Mouse (Mus musculus) intestine, postnatal 0 days (tissue): Measurements from ENCODE around the gene Hist2h2aa2. TPM values are rescaled to one million over a fixed set of nuclear protein-coding genes. Genes with fewer than 3 reads are reported as not detected.
"Not testable (repeated sequence)": the region's sequence is repeated elsewhere in the genome, so short reads cannot be mapped to it uniquely, and the experiment has no call there.

Experiments used
- ATAC-seq: fragments of 200-750 bp; cut with Nextera tagmentation; 2 replicates; pipeline ENCODE4 v1.8.0; 2017; ENCODE audit warnings: mild to moderate bottlenecking, moderate TSS enrichment, moderate library complexity
- H3K27ac ChIP-seq: fragments of 300-500 bp; sonication (generic); 2 replicates; pipeline ENCODE4 v1.5.1; 2014; ENCODE audit warnings: mild to moderate bottlenecking, low read depth, low read length, moderate library complexity
- H3K27me3 ChIP-seq: fragments of 300-500 bp; sonication (generic); replicated peaks from 2 replicates; pipeline ENCODE4 v1.6.1; 2014; ENCODE audit warnings: low read length, mixed read lengths; ENCODE audit not compliant: control insufficient read depth, insufficient read depth
- H3K36me3 ChIP-seq: fragments of 300-500 bp; sonication (generic); 2 replicates; pipeline ENCODE4 v1.6.1; 2014; ENCODE audit warnings: mild to moderate bottlenecking, moderate library complexity; ENCODE audit not compliant: control insufficient read depth, insufficient read depth
- H3K4me1 ChIP-seq: fragments of 300-500 bp; sonication (generic); replicated peaks from 2 replicates; pipeline ENCODE4 v1.6.1; 2014; ENCODE audit warnings: antibody characterized with exemption, low read length, mixed read lengths; ENCODE audit not compliant: control insufficient read depth, insufficient read depth
- H3K4me2 ChIP-seq: fragments of 300-500 bp; sonication (generic); replicated peaks from 2 replicates; pipeline ENCODE4 v1.6.1; 2014; ENCODE audit warnings: low read depth, mild to moderate bottlenecking, moderate library complexity
- H3K4me3 ChIP-seq: fragments of 300-500 bp; sonication (generic); 2 replicates; pipeline ENCODE4 v1.5.1; 2014; ENCODE audit warnings: low read depth, low read length
- H3K9ac ChIP-seq: fragments of 300-500 bp; sonication (generic); 2 replicates; pipeline ENCODE4 v1.6.1; 2014; ENCODE audit warnings: mild to moderate bottlenecking, low read depth, low read length
- H3K9me3 ChIP-seq: fragments of 300-500 bp; sonication (generic); 2 replicates; pipeline ENCODE4 v1.6.1; 2016; ENCODE audit warnings: mixed run types; ENCODE audit not compliant: control insufficient read depth
- CTCF ChIP-seq: sonication (generic); IDR thresholded peaks from 2 replicates; pipeline ENCODE4 v1.5.1; 2016; ENCODE audit warnings: low read depth, mild to moderate bottlenecking, control low read depth, antibody characterized with exemption, moderate library complexity
- WGBS: fragments of 180-500 bp; shearing (Covaris S2); extraction: QIAGEN DNeasy Blood & Tissue Kit; methylation state at CpG from one replicate; pipeline ENCODE4 v1.1.7; 2014; 5-methylcytosine and 5-hydroxymethylcytosine counted together
- polyA plus RNA-seq: library from polyadenylated mRNA; unstranded; fragments of >200 nt; fragmentation: Nextera tagmentation; extraction: Ambion mirVana; gene quantifications from 2 replicates; pipeline ENCODE4 v1.2.1, GENCODE M21; 2015

Gene Hist2h2aa2
- polyA plus RNA-seq, 1 experiment from 2014 or later = 87.4 TPM

DNA sequence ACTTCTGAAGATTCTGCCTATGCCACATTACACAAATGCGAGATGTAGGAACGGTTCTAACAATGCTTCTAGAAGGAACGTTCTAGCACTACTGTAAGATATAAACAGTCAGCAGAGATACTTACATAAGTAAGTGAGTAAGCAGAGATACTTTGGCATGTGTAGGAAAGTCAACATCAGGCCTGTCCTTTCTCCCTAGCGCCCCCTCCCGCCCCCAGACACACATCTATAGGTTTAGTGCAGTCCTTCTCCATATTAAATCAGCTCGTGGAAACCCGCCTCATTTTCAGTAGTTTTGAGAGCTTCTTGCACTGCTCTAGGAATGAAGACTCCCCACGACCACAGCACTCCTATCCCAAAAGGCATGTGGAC, 37.3 kb upstream of the Hist2h2aa2 start:
- no peaks in the 10 kb centered on the region for H3K36me3 ChIP-seq
- H3K4me2 ChIP-seq = peak overlapping the region; percentile 87
- H3K9me3 ChIP-seq = no peaks in the 10 kb centered on the region
- TF ChIP-seq CTCF = peak; percentile 46; the same call in 1 of the 2 replicates
- no peaks in the 10 kb centered on the region for H3K4me1 ChIP-seq
- WGBS = 20% methylated on average over 8 of the region's 8 CpGs
- peak overlapping the region; percentile 51 for H3K4me3 ChIP-seq
- H3K9ac ChIP-seq = no peak overlapping the region
- H3K27me3 ChIP-seq = no peaks in the 10 kb centered on the region
- ATAC-seq = 0 out of 2 replicates have a peak, but pooled peaks have one; percentile 20
- H3K27ac ChIP-seq = no peak overlapping the region

DNA sequence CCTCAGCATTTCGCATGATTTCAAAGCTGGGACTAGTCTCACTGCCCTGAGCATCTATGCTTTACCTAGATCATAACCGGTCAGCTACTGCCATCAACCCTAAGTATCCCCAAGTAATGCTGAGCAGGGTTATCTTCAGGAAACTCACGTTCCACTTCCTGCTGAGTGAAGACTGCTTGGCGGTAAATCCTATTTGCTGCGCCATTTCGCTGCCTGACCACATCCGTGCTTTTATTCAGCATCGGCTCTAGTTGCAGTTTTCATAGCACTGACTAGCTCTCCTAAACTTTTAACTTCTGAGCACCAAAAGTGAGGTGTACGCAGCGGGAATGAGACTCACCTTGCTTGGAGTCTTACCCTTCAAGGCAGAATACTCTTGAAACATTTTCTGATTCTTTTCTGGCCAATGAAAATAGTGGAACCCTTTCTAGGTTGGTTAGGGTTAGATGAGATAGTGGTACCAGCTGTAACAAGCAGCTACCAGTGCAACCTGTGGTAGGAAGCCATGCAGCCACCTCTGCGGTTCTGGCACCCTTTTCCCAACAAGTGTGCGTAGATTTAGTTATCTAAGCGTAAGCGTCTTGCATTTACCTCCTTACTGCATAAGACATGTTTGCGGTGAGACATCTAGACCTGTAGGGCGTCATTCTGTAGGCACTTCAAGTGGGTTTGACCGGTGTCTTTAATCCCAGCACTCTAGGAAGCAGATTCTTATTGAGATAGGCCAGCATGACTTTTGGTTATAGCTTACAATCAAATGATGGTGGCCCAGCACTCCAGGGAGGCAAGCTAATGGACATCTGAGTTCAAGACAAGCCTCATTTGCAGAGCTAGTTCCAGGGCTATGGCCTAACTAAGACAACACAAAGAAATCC, 33.8 kb upstream of the Hist2h2aa2 start:
- Histone ChIP-seq H3K9ac (no peak overlapping the region), H3K36me3 (no peaks in the 10 kb centered on the region), H3K27ac (no peak overlapping the region), H3K4me1 (no peaks in the 10 kb centered on the region; the same call in 1 of the 2 replicates), H3K4me3 (no peak overlapping the region), H3K9me3 (no peaks in the 10 kb centered on the region), H3K4me2 (no peak overlapping the region), H3K27me3 (no peaks in the 10 kb centered on the region)
- TF ChIP-seq CTCF = no peak
- ATAC-seq = no peak
- whole genome bisulfite sequencing = 89% methylated on average over 17 of the region's 17 CpGs

DNA sequence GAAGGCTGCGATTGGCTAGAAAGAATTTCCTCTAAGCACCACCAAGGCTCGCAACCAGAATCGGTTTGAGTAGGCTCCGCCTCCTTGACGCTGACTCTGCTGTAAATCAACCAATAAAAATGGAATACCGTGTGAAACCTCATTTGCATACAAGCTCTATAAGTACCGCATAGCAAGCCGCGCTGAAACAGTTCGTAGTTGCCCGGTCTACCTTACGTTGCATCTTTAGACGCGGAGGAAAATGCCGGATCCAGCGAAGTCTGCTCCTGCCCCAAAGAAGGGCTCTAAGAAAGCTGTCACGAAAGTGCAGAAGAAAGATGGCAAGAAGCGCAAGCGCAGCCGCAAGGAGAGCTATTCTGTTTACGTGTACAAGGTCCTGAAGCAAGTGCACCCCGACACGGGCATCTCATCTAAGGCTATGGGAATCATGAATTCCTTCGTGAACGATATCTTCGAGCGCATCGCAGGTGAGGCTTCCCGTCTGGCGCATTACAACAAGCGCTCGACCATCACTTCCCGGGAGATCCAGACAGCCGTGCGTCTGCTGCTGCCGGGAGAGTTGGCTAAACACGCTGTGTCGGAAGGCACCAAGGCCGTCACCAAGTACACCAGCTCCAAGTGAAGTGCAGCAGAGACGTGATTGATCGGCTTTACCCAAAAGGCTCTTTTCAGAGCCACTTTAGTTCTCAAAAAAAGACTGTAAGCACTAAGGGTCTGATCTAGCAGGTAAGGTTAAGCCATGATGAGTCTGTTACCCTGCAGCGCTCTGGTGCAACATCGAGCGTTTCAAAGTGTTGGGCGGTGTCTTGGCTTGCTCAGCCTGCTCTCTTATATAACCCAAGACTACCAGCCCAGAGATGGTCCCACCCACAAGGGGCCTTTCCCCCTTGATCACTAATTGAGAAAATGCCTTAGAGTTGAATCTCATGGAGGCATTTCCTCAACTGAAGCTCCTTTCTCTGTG, 29.7 kb upstream of the Hist2h2aa2 start, which contains the start of gene Hist2h2bb:
Gene Hist2h2bb, plus strand, starts transcription at position 242 of the 964 bp plus-strand sequence.
- Histone ChIP-seq H3K9me3 (no peaks in the 10 kb centered on the region), H3K27me3 (no peaks in the 10 kb centered on the region), H3K4me2 (peak within 1 kb of the TSS; percentile 86), H3K4me3 (peak within 1 kb of the TSS; percentile 43), H3K27ac (peak within 1 kb of the TSS; percentile 87), H3K36me3 (no peaks in the 10 kb centered on the region), H3K4me1 (no peaks in the 10 kb centered on the region; the same call in 1 of the 2 replicates), H3K9ac (peak within 1 kb of the TSS; percentile 51)
- no peak for TF ChIP-seq CTCF
- peak; percentile 92 for ATAC-seq
- WGBS = under 1% methylated on average over 45 of the region's 45 CpGs

DNA sequence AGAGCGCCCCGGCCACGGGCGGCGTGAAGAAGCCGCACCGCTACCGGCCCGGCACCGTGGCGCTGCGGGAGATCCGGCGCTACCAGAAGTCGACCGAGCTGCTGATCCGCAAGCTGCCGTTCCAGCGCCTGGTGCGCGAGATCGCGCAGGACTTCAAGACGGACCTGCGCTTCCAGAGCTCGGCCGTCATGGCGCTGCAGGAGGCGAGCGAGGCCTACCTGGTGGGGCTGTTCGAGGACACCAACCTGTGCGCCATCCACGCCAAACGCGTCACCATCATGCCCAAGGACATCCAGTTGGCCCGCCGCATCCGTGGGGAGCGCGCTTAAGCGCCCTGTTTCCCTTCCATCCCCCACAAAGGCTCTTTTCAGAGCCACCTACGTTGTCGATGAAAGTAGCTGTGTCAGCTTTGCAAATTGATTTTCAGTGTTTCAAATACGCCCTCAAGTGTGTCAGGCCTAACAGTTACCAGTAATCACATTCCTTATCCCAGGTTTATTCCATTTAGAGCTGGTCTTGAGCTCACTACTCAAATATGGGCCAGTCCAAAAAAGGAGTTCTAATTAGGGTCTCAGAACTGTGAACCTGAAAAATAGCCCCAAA, 28.8 kb upstream of the Hist2h2aa2 start:
- Histone ChIP-seq H3K27ac (peak overlapping the region; percentile 87), H3K9ac (peak overlapping the region; percentile 51), H3K4me3 (peak overlapping the region; percentile 43), H3K4me2 (peak overlapping the region; percentile 86)
- H3K36me3 ChIP-seq, H3K9me3 ChIP-seq, H3K27me3 ChIP-seq, H3K4me1 ChIP-seq: not testable (repeated sequence)
- ATAC-seq = peak; percentile 40
- 0 out of 2 replicates have a peak, but pooled peaks have one; percentile 9 for TF ChIP-seq CTCF
- 1% methylated on average over 11 of the region's 44 CpGs for WGBS

DNA sequence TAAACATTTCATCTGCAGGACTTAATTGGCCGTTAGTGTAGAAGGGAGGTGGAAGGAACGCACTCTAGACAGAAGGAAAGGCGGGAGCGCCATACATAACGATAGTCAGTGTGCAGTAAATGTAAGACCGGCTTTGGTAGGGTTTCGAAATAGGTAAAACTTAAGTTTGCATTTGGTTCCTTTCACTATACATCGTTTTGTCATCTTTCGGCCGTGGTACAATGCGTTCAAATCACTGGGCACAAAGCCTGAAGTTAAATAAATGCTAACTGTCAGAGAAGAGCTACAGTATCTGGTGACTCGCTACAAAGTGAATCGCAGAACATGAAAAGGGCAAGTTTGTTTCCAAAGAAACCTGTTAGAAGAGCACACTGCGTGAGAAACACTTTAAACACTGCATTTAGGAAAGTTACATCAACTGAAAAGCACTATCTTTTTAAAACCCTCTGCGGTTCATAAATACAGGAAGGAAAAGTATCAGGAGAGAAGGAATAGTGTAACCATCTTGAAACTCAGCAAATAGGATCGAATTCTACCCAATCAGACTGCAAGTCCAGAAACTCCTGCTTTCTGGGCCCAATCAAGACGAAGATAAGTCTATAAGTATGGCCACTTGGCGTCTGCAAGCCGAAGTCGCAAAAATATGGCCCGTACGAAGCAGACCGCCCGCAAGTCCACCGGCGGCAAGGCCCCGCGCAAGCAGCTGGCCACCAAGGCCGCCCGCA, 28.1 kb upstream of the Hist2h2aa2 start, which contains the start of gene Hist2h3b:
Gene Hist2h3b, plus strand, starts transcription at position 604 of the 725 bp plus-strand sequence.
- 12% methylated on average over 29 of the region's 30 CpGs for WGBS
- no peaks in the 10 kb centered on the region; the same call in 1 of the 2 replicates for H3K4me1 ChIP-seq
- peak within 1 kb of the TSS; percentile 86 for H3K4me2 ChIP-seq
- peak; percentile 64 for ATAC-seq
- peak within 1 kb of the TSS; percentile 87 for H3K27ac ChIP-seq
- H3K36me3 ChIP-seq = no peaks in the 10 kb centered on the region
- H3K27me3 ChIP-seq = no peaks in the 10 kb centered on the region
- H3K4me3 ChIP-seq = peak within 1 kb of the TSS; percentile 43
- peak within 1 kb of the TSS; percentile 51 for H3K9ac ChIP-seq
- H3K9me3 ChIP-seq = no peaks in the 10 kb centered on the region
- no peak for TF ChIP-seq CTCF
